Mouse (Mus musculus): ENCODE data around the gene Gm10837.
"Not testable (repeated sequence)": the region's sequence is repeated elsewhere in the genome, so short reads cannot be mapped to it uniquely, and the experiment has no call there.

Gene Gm10837

GRCm38 (mm10) chr14:122490441-122491328, at the start of gene Gm10837:
Gm10837 (plus strand) TSS chr14:122490586.
- DNase-seq (ENCODE audit: low read depth, low spot score), result no peak

- no peak for DNase-seq (ENCODE audit: low read depth, low spot score)
These were observed 40.5 kb upstream of the Gm10837 start for GRCm38 (mm10) chr14:122449601-122450495.

GRCm38 (mm10) chr14:122450496-122451382, 39.6 kb upstream of the Gm10837 start, which contains the start of gene Gm5089:
Gm5089 (minus strand) TSS chr14:122451115.
- no peak for DNase-seq (ENCODE audit: low read depth, low spot score)

GRCm38 (mm10) chr14:122451551-122452145, 38.7 kb upstream of the Gm10837 start:
- DNase-seq (ENCODE audit: low read depth, low spot score), result no peak

GRCm38 (mm10) chr14:122452701-122453387, 37.5 kb upstream of the Gm10837 start:
- DNase-seq (ENCODE audit: low read depth, low spot score), result no peak

GRCm38 (mm10) chr14:122453388-122453995, 36.9 kb upstream of the Gm10837 start:
- DNase-seq (ENCODE audit: low read depth, low spot score), result no peak

- no peak for DNase-seq (ENCODE audit: low read depth, low spot score)
These were observed 36.2 kb upstream of the Gm10837 start for GRCm38 (mm10) chr14:122453996-122454738.

- DNase-seq (ENCODE audit: low read depth, low spot score), result no peak
These were observed 35.4 kb upstream of the Gm10837 start for GRCm38 (mm10) chr14:122454901-122455561.

- DNase-seq (ENCODE audit: low read depth, low spot score), result no peak
These were observed 34.8 kb upstream of the Gm10837 start for GRCm38 (mm10) chr14:122455562-122455958.

- DNase-seq (ENCODE audit: low read depth, low spot score), result not testable (repeated sequence)
These were observed 31.1 kb upstream of the Gm10837 start for GRCm38 (mm10) chr14:122459332-122459731.

GRCm38 (mm10) chr14:122459776-122460175, 30.6 kb upstream of the Gm10837 start:
- no peak for DNase-seq (ENCODE audit: low read depth, low spot score)

- no peak for DNase-seq (ENCODE audit: low read depth, low spot score)
These were observed 30.2 kb upstream of the Gm10837 start for GRCm38 (mm10) chr14:122460226-122460625.

- DNase-seq (ENCODE audit: low read depth, low spot score), result no peak
These were observed 28.9 kb upstream of the Gm10837 start for GRCm38 (mm10) chr14:122461500-122461899.

GRCm38 (mm10) chr14:122461966-122462365, 28.4 kb upstream of the Gm10837 start:
- DNase-seq (ENCODE audit: low read depth, low spot score), result no peak

- no peak for DNase-seq (ENCODE audit: low read depth, low spot score)
These were observed 27.7 kb upstream of the Gm10837 start for GRCm38 (mm10) chr14:122462689-122463079.

GRCm38 (mm10) chr14:122463080-122463691, 27.2 kb upstream of the Gm10837 start:
- DNase-seq (ENCODE audit: low read depth, low spot score), result no peak

GRCm38 (mm10) chr14:122463734-122464341, 26.5 kb upstream of the Gm10837 start:
- not testable (repeated sequence) for DNase-seq (ENCODE audit: low read depth, low spot score)

- no peak for DNase-seq (ENCODE audit: low read depth, low spot score)
These were observed 26.0 kb upstream of the Gm10837 start for GRCm38 (mm10) chr14:122464351-122464762.

Measured in retina, adult 2 months (tissue).